Mouse (Mus musculus): ENCODE data around the gene Tigd2. TPM values are rescaled to one million over a fixed set of nuclear protein-coding genes. Genes with fewer than 3 reads are reported as not detected.
"Not testable (repeated sequence)": the region's sequence is repeated elsewhere in the genome, so short reads cannot be mapped to it uniquely, and the experiment has no call there.

Tigd2 gene
- polyA plus RNA-seq, 1 experiment from 2014 or later, result 13.4 TPM

DNA sequence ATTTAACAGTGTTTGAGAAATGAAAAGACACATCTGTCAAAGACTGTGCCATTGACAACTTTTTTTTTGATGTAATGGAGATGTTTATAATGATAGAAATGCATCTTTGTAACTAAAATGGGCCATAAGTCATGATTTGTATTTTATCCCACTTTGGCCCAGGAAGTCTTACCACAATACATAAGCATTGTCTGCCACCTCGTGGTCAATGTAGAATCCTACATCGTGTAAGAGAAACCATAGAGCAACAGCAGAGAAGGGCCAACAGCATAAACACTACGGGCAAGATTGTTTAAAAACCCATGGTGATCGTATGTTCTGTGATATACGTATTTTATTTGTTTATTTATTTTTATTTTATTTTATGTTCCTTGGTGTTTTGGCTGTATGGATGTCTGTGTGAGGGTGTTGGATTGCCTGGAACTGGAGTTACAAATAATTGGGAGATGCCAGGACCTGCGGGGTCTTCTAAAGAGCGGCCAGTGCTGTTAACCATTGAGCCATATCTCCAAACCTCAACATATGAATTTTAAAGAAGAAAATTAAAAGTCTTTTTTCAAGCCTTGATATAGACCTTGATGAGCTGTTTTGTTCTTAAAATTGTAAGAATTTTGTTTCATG, 28.2 kb upstream of the Tigd2 start:
- 35% methylated on average over 7 of the region's 7 CpGs for WGBS
- no peak overlapping the region for H3K4me2 ChIP-seq (ENCODE audit: low read depth, low read length)
- no peak overlapping the region for H3K27ac ChIP-seq (replicated peaks; ENCODE audit: low read depth, low read length)
- H3K9me3 ChIP-seq (ENCODE audit: control insufficient read depth, low read length), result no peaks in the 10 kb centered on the region
- peak; percentile 85; the same call in 1 of the 2 replicates for ATAC-seq (ENCODE audit: low read depth)
- no peaks in the 10 kb centered on the region for H3K36me3 ChIP-seq (ENCODE audit: control insufficient read depth, insufficient read depth, low read length)
- H3K27me3 ChIP-seq (replicated peaks; ENCODE audit: control insufficient read depth, insufficient read depth, low read length), result no peaks in the 10 kb centered on the region
- H3K9ac ChIP-seq (ENCODE audit: low read depth, low read length), result no peak overlapping the region
- peak; percentile 89 for DNase-seq (ENCODE audit: low spot score)
- no peaks in the 10 kb centered on the region for H3K4me1 ChIP-seq (ENCODE audit: control insufficient read depth, insufficient read depth, low read length)
- no peak overlapping the region for H3K4me3 ChIP-seq (ENCODE audit: low read depth, low read length)

DNA sequence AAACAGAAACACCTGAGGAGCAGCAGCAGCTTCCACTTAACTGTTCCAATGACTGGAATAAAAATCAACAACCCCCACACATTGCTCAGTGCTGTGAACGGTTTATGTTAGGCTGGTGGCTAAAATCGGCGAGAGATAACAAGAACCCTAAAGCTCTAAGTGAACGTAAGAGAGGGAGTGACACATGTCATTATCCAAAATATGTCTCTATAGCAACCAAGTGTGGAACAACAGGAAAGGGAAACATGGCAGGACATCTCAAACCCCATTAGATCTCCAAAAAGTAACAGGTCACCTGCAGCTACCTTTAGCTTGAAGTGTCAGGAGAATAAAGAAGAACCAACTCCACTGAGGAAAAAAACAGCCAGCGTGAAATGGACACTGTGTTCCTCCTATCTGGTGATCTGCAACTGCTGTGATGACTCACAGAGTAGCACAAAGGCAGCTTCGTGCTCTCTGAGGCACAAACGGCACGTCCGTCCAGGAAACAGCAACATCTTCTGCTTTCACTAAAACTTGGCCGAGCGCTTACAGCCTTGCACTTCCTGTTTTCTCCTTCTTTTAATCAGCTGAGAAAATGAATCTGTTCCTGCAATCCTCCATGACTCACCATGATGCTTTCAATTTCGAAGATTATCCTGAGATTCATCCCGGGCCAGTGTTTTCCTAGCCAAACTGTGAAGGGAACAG, 23.5 kb upstream of the Tigd2 start:
- Histone ChIP-seq H3K36me3 (ENCODE audit: control insufficient read depth, insufficient read depth, low read length) (no peaks in the 10 kb centered on the region), H3K27me3 (replicated peaks; ENCODE audit: control insufficient read depth, insufficient read depth, low read length) (no peaks in the 10 kb centered on the region), H3K27ac (replicated peaks; ENCODE audit: low read depth, low read length) (no peak overlapping the region), H3K9me3 (ENCODE audit: control insufficient read depth, low read length) (no peaks in the 10 kb centered on the region), H3K4me1 (ENCODE audit: control insufficient read depth, insufficient read depth, low read length) (no peaks in the 10 kb centered on the region), H3K9ac (ENCODE audit: low read depth, low read length) (no peak overlapping the region), H3K4me2 (ENCODE audit: low read depth, low read length) (peak overlapping the region; percentile 18; the same call in 1 of the 2 replicates), H3K4me3 (ENCODE audit: low read depth, low read length) (no peak overlapping the region)
- DNase-seq (ENCODE audit: low spot score), result peak; percentile 58
- WGBS, result 55% methylated on average over 13 of the region's 13 CpGs
- no peak for ATAC-seq (ENCODE audit: low read depth)

DNA sequence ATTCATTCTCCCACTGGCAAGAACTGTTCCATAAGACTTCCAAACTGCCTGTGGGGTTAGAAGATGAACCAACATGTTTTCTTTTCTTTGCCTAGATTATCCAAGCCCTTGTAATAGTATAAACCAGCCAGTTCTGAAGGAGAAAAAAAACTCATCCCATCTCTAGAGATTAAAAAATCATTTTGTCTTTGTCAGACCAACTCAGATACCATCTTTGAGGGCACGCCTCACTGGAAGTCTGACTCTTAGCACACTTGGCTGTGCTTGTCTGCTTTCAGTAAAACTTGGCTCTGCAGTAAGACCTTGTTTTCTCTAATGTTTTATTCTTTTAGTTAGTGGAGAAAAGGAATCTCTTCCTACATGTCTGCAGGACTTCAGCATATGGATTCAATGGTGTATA, 18.7 kb upstream of the Tigd2 start:
- no peaks in the 10 kb centered on the region for H3K9me3 ChIP-seq (ENCODE audit: control insufficient read depth, low read length)
- WGBS, result 60% methylated on average over 1 of the region's 1 CpGs
- peak; percentile 53 for DNase-seq (ENCODE audit: low spot score)
- no peak overlapping the region for H3K4me2 ChIP-seq (ENCODE audit: low read depth, low read length)
- no peak overlapping the region for H3K4me3 ChIP-seq (ENCODE audit: low read depth, low read length)
- H3K27ac ChIP-seq (replicated peaks; ENCODE audit: low read depth, low read length), result no peak overlapping the region
- no peak overlapping the region for H3K9ac ChIP-seq (ENCODE audit: low read depth, low read length)
- H3K4me1 ChIP-seq (ENCODE audit: control insufficient read depth, insufficient read depth, low read length), result no peaks in the 10 kb centered on the region
- ATAC-seq (ENCODE audit: low read depth), result no peak
- no peaks in the 10 kb centered on the region for H3K36me3 ChIP-seq (ENCODE audit: control insufficient read depth, insufficient read depth, low read length)
- H3K27me3 ChIP-seq (replicated peaks; ENCODE audit: control insufficient read depth, insufficient read depth, low read length), result no peaks in the 10 kb centered on the region

DNA sequence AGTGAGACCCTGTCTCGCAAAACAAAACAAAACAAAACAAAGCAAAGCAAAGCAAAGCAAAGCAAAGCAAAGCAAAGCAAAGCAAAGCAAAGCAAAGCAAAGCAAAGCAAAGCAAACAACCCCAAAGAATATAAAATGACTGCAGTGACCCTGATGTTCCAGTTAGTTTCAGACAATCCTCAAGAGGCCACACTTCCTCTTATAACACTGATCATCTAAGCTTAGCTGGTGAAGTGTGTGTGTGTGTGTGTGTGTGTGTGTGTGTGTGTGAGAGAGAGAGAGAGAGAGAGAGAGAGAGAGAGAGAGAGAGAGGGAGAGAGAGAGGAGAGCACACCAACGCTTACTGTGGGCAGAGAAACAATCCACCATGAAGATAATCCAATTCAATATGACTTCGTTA, 14.2 kb upstream of the Tigd2 start:
- not testable (repeated sequence) for ATAC-seq (ENCODE audit: low read depth)

DNA sequence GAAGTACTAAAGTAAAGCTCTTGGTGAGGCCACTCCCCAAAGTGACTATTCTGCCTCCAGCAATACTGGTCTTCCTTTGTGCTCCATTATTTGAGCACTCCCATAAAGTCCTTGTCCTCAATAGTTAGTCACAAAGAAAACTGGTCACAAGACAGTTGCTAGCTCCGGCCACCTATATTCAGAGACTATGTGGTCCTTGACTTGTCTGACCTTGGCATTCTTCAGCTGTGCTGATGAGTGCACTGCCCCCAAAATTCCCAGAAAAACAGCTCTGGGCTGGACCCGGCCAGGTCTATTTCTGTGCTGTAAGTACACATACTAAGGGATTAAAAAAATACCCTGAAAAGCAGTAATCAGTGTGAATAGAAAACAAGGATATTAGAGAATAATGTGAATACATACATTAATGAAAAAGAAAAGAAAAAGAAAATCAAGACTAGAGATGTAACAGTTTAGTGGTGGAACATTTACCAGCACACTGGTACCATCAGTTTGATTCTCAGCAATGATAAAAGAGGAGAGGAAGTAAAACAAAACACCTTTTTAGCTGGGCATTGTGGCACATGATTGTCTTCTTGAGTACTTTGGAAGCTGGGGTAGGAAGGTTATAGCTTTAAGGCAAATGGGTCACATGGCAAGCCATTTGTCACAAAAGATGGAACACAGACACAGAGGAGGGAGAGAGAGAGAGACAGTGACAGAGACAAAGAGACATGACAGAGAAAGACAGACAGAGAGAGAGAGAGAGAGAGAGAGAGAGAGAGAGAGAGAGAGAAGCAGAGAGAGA, 12.6 kb upstream of the Tigd2 start:
- ATAC-seq (ENCODE audit: low read depth) (no peak), DNase-seq (ENCODE audit: low spot score) (no peak)
- H3K27ac ChIP-seq (replicated peaks; ENCODE audit: low read depth, low read length), result no peak overlapping the region
- H3K4me2 ChIP-seq (ENCODE audit: low read depth, low read length), result no peak overlapping the region
- no peaks in the 10 kb centered on the region for H3K27me3 ChIP-seq (replicated peaks; ENCODE audit: control insufficient read depth, insufficient read depth, low read length)
- no peaks in the 10 kb centered on the region for H3K36me3 ChIP-seq (ENCODE audit: control insufficient read depth, insufficient read depth, low read length)
- no peaks in the 10 kb centered on the region for H3K4me1 ChIP-seq (ENCODE audit: control insufficient read depth, insufficient read depth, low read length)
- no peaks in the 10 kb centered on the region for H3K9me3 ChIP-seq (ENCODE audit: control insufficient read depth, low read length)
- H3K9ac ChIP-seq (ENCODE audit: low read depth, low read length), result no peak overlapping the region
- WGBS, result 41% methylated on average over 2 of the region's 2 CpGs
- no peak overlapping the region for H3K4me3 ChIP-seq (ENCODE audit: low read depth, low read length)

More for the DNA sequence above, 14.2 kb upstream of the Tigd2 start:
- not testable (repeated sequence) for H3K27me3 ChIP-seq (replicated peaks; ENCODE audit: control insufficient read depth, insufficient read depth, low read length); H3K9ac ChIP-seq (ENCODE audit: low read depth, low read length); H3K4me1 ChIP-seq (ENCODE audit: control insufficient read depth, insufficient read depth, low read length); H3K9me3 ChIP-seq (ENCODE audit: control insufficient read depth, low read length); DNase-seq (ENCODE audit: low spot score); H3K4me2 ChIP-seq (ENCODE audit: low read depth, low read length); H3K4me3 ChIP-seq (ENCODE audit: low read depth, low read length); H3K27ac ChIP-seq (replicated peaks; ENCODE audit: low read depth, low read length); H3K36me3 ChIP-seq (ENCODE audit: control insufficient read depth, insufficient read depth, low read length)
- WGBS, result 74% methylated on average over 3 of the region's 3 CpGs

DNA sequence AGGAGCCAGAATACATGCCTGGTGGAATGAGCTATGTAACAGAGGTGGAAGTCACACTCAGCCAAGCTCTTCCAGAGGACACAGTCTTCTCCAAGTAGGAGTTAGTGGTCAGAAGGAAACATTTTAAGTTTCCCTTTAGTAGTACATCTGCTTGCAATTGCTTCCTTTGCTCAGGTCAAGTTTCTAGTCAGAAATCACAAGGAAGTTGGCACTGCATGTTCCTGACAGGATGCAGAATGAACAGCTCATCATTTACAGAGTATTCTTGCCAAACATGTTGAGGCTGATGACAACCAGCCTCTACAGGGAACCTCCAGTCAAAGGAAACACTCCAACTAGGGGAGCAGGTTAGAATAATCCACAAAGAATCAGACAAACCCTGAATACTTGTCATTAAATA, 11.9 kb upstream of the Tigd2 start:
- Histone ChIP-seq H3K36me3 (ENCODE audit: control insufficient read depth, insufficient read depth, low read length) (no peaks in the 10 kb centered on the region), H3K4me1 (ENCODE audit: control insufficient read depth, insufficient read depth, low read length) (no peaks in the 10 kb centered on the region), H3K9me3 (ENCODE audit: control insufficient read depth, low read length) (no peaks in the 10 kb centered on the region), H3K27me3 (replicated peaks; ENCODE audit: control insufficient read depth, insufficient read depth, low read length) (no peaks in the 10 kb centered on the region), H3K4me3 (ENCODE audit: low read depth, low read length) (no peak overlapping the region), H3K9ac (ENCODE audit: low read depth, low read length) (no peak overlapping the region), H3K4me2 (ENCODE audit: low read depth, low read length) (no peak overlapping the region), H3K27ac (replicated peaks; ENCODE audit: low read depth, low read length) (no peak overlapping the region)
- 0 out of 2 replicates have a peak, but pooled peaks have one; percentile 33 for ATAC-seq (ENCODE audit: low read depth)
- DNase-seq (ENCODE audit: low spot score), result peak; percentile 41

DNA sequence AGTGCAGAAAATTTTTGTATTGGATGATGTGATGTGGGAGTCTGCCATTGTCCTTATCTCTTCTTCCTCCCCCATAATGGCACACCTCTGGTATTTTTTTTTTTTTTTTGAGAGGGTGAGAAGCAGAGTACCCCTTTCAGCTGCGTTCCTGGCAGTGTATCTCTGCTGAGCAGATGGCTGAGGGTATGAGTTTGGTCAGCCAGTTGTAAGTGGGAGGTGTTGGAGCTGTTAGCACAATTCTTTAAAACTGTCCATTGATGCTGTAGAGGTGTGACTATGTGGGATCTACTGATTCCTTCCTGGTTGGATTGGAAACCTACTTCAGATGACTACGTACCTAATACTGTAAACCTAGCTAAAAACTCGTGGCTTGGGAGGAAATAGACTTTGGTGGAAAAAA, 10.3 kb upstream of the Tigd2 start:
- Histone ChIP-seq H3K27me3 (replicated peaks; ENCODE audit: control insufficient read depth, insufficient read depth, low read length) (no peaks in the 10 kb centered on the region), H3K4me3 (ENCODE audit: low read depth, low read length) (no peak overlapping the region), H3K36me3 (ENCODE audit: control insufficient read depth, insufficient read depth, low read length) (no peaks in the 10 kb centered on the region), H3K9me3 (ENCODE audit: control insufficient read depth, low read length) (no peaks in the 10 kb centered on the region), H3K4me2 (ENCODE audit: low read depth, low read length) (no peak overlapping the region), H3K9ac (ENCODE audit: low read depth, low read length) (no peak overlapping the region), H3K4me1 (ENCODE audit: control insufficient read depth, insufficient read depth, low read length) (no peaks in the 10 kb centered on the region), H3K27ac (replicated peaks; ENCODE audit: low read depth, low read length) (no peak overlapping the region)
- WGBS, result 83% methylated on average over 3 of the region's 3 CpGs
- ATAC-seq (ENCODE audit: low read depth) (no peak), DNase-seq (ENCODE audit: low spot score) (no peak)

DNA sequence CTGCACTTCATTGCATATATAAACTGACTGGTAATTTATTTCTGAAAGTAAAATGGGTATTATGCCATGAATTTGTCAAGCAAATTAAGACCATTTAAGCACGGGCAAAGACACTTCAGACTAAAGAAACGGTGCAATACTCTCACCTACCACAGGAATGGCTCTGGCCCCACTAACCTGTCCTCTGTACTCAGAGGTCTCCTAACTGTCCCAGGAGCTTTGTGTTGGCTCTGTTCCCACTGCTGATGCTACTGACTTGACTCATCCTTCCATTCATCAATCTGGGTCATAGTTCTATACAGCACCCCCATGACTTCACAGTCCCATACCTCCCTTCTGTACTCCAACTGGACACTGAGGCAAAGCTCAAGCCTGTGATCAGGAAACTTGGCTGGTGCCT, 9.6 kb upstream of the Tigd2 start:
- Histone ChIP-seq H3K36me3 (ENCODE audit: control insufficient read depth, insufficient read depth, low read length) (no peaks in the 10 kb centered on the region), H3K4me2 (ENCODE audit: low read depth, low read length) (no peak overlapping the region), H3K4me1 (ENCODE audit: control insufficient read depth, insufficient read depth, low read length) (no peaks in the 10 kb centered on the region), H3K27me3 (replicated peaks; ENCODE audit: control insufficient read depth, insufficient read depth, low read length) (no peaks in the 10 kb centered on the region), H3K4me3 (ENCODE audit: low read depth, low read length) (no peak overlapping the region), H3K27ac (replicated peaks; ENCODE audit: low read depth, low read length) (no peak overlapping the region), H3K9me3 (ENCODE audit: control insufficient read depth, low read length) (no peaks in the 10 kb centered on the region), H3K9ac (ENCODE audit: low read depth, low read length) (no peak overlapping the region)
- no peak for ATAC-seq (ENCODE audit: low read depth)
- 94% methylated on average over 2 of the region's 2 CpGs for WGBS
- no peak for DNase-seq (ENCODE audit: low spot score)
